26 mouse cellular contexts compared by ENCODE assay signal in genomic region chr15:90563996-90564395, GRCm38 (mm10).
DNase-seq lines count a peak whose midpoint lies in the region; ATAC-seq and TF ChIP-seq lines count a peak whose summit lies in the region.
"Had no signal": no experiment of that assay in that cellular context is flagged by ENCODE, and none has a peak within 500 bp of the region (broad histone marks: within the 10 kb centered on the region; RNA-seq: fewer than 3 reads in every experiment).

No protein-coding gene starts in this region.

- no peaks in the 10 kb centered on the region for H3K36me3 ChIP-seq in embryonic facial prominence, embryonic 14.5 days (ENCODE audit: control insufficient read depth, insufficient read depth, low read length)
- no peaks in the 10 kb centered on the region for H3K36me3 ChIP-seq in limb, embryonic 14.5 days (ENCODE audit: control insufficient read depth, insufficient read depth, low read length)
- H3K36me3 ChIP-seq in liver, embryonic 11.5 days (ENCODE audit: control insufficient read depth, insufficient read depth, low read length), result no peaks in the 10 kb centered on the region
- H3K36me3 ChIP-seq: embryonic facial prominence, embryonic 12.5 days; hindbrain, embryonic 12.5 days; hindbrain, embryonic 15.5 days had no signal

- 21% methylated on average over 3 of the region's 3 CpGs for WGBS in embryonic facial prominence, embryonic 14.5 days
- WGBS in limb, embryonic 14.5 days, result 25% methylated on average over 3 of the region's 3 CpGs
- 57% methylated on average over 3 of the region's 3 CpGs for WGBS in liver, embryonic 11.5 days

- no peak for TF ChIP-seq POLR2A in limb, embryonic 14.5 days (IDR thresholded peaks at IDR 0.05; ENCODE audit: borderline replicate concordance, extremely low read depth, insufficient read depth, insufficient read length)

- no peak overlapping the region for H3K4me3 ChIP-seq in embryonic facial prominence, embryonic 14.5 days (ENCODE audit: low read depth, low read length)
- H3K4me3 ChIP-seq in limb, embryonic 14.5 days (replicated peaks; ENCODE audit: low read length), result no peak overlapping the region
- H3K4me3 ChIP-seq in liver, embryonic 11.5 days (ENCODE audit: low read depth, low read length), result no peak overlapping the region
- H3K4me3 ChIP-seq: embryonic facial prominence, embryonic 12.5 days; erythroblast, embryonic 14.5 days; forebrain, embryonic 13.5 days; gastrocnemius, adult 2 months; hindbrain, embryonic 12.5 days; hindbrain, embryonic 15.5 days had no signal

- no peaks in the 10 kb centered on the region for H3K4me1 ChIP-seq in embryonic facial prominence, embryonic 14.5 days (ENCODE audit: control insufficient read depth, insufficient read depth, low read length)
- H3K4me1 ChIP-seq in limb, embryonic 14.5 days (ENCODE audit: control insufficient read depth, insufficient read depth, low read length), result 0 out of 2 replicates have a peak, but pooled peaks cover 4% of the 10 kb centered on the region
- no peaks in the 10 kb centered on the region for H3K4me1 ChIP-seq in liver, embryonic 11.5 days (replicated peaks; ENCODE audit: control insufficient read depth, insufficient read depth, low read length)
- H3K4me1 ChIP-seq: forebrain, embryonic 13.5 days; hindbrain, embryonic 12.5 days; hindbrain, embryonic 15.5 days had no signal

- H3K4me2 ChIP-seq in embryonic facial prominence, embryonic 14.5 days (ENCODE audit: low read depth, low read length), result no peak overlapping the region
- H3K4me2 ChIP-seq in limb, embryonic 14.5 days (replicated peaks; ENCODE audit: low read depth, low read length, severe bottlenecking), result no peak overlapping the region
- no peak overlapping the region for H3K4me2 ChIP-seq in liver, embryonic 11.5 days
- H3K4me2 ChIP-seq: embryonic facial prominence, embryonic 12.5 days; forebrain, embryonic 13.5 days; heart, embryonic 11.5 days; hindbrain, embryonic 12.5 days; hindbrain, embryonic 15.5 days had no signal

- no peak overlapping the region for H3K9ac ChIP-seq in embryonic facial prominence, embryonic 14.5 days (ENCODE audit: low read depth, low read length)
- H3K9ac ChIP-seq in limb, embryonic 14.5 days (ENCODE audit: low read depth, low read length, severe bottlenecking), result no peak overlapping the region
- H3K9ac ChIP-seq in liver, embryonic 11.5 days (ENCODE audit: low read depth, low read length), result no peak overlapping the region
- H3K9ac ChIP-seq: embryonic facial prominence, embryonic 12.5 days; forebrain, embryonic 13.5 days; hindbrain, embryonic 12.5 days; hindbrain, embryonic 15.5 days had no signal

- no peaks in the 10 kb centered on the region for H3K9me3 ChIP-seq in embryonic facial prominence, embryonic 14.5 days (ENCODE audit: control insufficient read depth, low read length)
- no peaks in the 10 kb centered on the region for H3K9me3 ChIP-seq in limb, embryonic 14.5 days (ENCODE audit: control insufficient read depth, low read length)
- H3K9me3 ChIP-seq in liver, embryonic 11.5 days (ENCODE audit: control insufficient read depth, low read length), result no peaks in the 10 kb centered on the region
- H3K9me3 ChIP-seq: embryonic facial prominence, embryonic 12.5 days; forebrain, embryonic 13.5 days; hindbrain, embryonic 12.5 days; hindbrain, embryonic 15.5 days had no signal

- peak; percentile 31 for DNase-seq in embryo, embryonic 10 days (ENCODE audit: low spot score)
- no peak for DNase-seq in embryo, embryonic 9.5 days (ENCODE audit: extremely low spot score)
- peak; percentile 50 for DNase-seq in embryo, embryonic 10.5 days (ENCODE audit: low spot score)
- peak; percentile 68 for DNase-seq in embryonic facial prominence, embryonic 14.5 days (ENCODE audit: low spot score)
- peak; percentile 18 for DNase-seq in limb, embryonic 14.5 days (ENCODE audit: low spot score)
- DNase-seq in cerebellum, adult 9-10 months, result no peak
- DNase-seq in urinary bladder, postnatal 10 days (ENCODE audit: low spot score), result no peak
- DNase-seq in liver, embryonic 11.5 days (ENCODE audit: low spot score), result no peak
- DNase-seq: adrenal gland, adult 8-10 months; adrenal gland, postnatal 25 days; cerebellum, adult 11-12 months; cerebellum, adult 8-10 months; cerebellum, postnatal 14 days; gastrocnemius, adult 2 months; gastrocnemius, postnatal 14 days; heart, adult 11 months had no signal

- no peaks in the 10 kb centered on the region for H3K27me3 ChIP-seq in embryonic facial prominence, embryonic 14.5 days (replicated peaks; ENCODE audit: control insufficient read depth, insufficient read depth, low read length)
- no peaks in the 10 kb centered on the region for H3K27me3 ChIP-seq in limb, embryonic 14.5 days (ENCODE audit: control insufficient read depth, insufficient read depth, low read length)
- no peaks in the 10 kb centered on the region for H3K27me3 ChIP-seq in liver, embryonic 11.5 days (replicated peaks; ENCODE audit: control insufficient read depth, insufficient read depth, low read length)
- H3K27me3 ChIP-seq: embryonic facial prominence, embryonic 12.5 days; forebrain, embryonic 13.5 days; hindbrain, embryonic 12.5 days; hindbrain, embryonic 15.5 days had no signal

- no peak for ATAC-seq in embryonic facial prominence, embryonic 14.5 days (ENCODE audit: low read depth)
- no peak for ATAC-seq in limb, embryonic 14.5 days (ENCODE audit: low FRiP score, low read depth)
- no peak for ATAC-seq in liver, embryonic 11.5 days (replicated peaks; ENCODE audit: low FRiP score)
- ATAC-seq: activated CD4-positive, CD25-positive, alpha-beta regulatory T cell, adult 4 months; forebrain, embryonic 13.5 days; forebrain, embryonic 16.5 days; inflammation-experienced regulatory T-cells, adult 6 months; intestine, embryonic 16.5 days had no signal

- H3K27ac ChIP-seq in embryonic facial prominence, embryonic 14.5 days (replicated peaks; ENCODE audit: low read depth, low read length), result no peak overlapping the region
- H3K27ac ChIP-seq in limb, embryonic 14.5 days (replicated peaks; ENCODE audit: low read depth, low read length), result no peak overlapping the region
- H3K27ac ChIP-seq in liver, embryonic 11.5 days (ENCODE audit: low read depth, low read length), result no peak overlapping the region
- H3K27ac ChIP-seq: embryonic facial prominence, embryonic 12.5 days; forebrain, embryonic 13.5 days; gastrocnemius, adult 2 months; hindbrain, embryonic 12.5 days; hindbrain, embryonic 15.5 days had no signal

Comparison
In these comparisons a context has a peak if more than half of its experiments do, and no peak if none do; other contexts are left out.
1. DNase-seq: peak in embryo, embryonic 10 days (single experiment), embryo, embryonic 10.5 days (single experiment), embryonic facial prominence, embryonic 14.5 days (single experiment) and limb, embryonic 14.5 days (single experiment); none in embryo, embryonic 9.5 days (single experiment), cerebellum, adult 9-10 months (single experiment), urinary bladder, postnatal 10 days (single experiment) and liver, embryonic 11.5 days (single experiment).